Mouse (Mus musculus): ENCODE data around the gene Ctnna3.
A peak's percentile ranks its signal among the peaks of the same experiment; 100 is the strongest.

Ctnna3 gene

DNA sequence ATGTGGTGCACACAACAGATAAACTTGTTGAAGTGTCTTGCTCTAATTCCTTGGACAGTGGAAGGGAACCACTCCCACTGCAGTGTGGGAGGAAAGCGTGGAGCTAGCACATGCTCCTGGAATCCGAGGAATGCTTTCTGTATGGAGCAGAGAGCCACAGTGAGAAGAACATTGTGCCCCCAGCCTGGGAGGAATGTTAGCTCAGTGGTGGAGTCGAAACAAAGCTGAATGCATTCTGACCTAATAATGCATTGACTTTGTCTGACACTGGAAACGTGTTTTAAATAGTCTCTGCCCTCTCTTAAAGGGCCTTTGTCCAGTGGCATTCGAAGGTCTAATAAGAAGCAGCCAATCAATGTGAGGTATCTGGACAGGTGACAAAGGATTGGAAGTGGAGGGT is 111.9 kb downstream of the Ctnna3 start:
- peak; percentile 58 for DNase-seq

DNA sequence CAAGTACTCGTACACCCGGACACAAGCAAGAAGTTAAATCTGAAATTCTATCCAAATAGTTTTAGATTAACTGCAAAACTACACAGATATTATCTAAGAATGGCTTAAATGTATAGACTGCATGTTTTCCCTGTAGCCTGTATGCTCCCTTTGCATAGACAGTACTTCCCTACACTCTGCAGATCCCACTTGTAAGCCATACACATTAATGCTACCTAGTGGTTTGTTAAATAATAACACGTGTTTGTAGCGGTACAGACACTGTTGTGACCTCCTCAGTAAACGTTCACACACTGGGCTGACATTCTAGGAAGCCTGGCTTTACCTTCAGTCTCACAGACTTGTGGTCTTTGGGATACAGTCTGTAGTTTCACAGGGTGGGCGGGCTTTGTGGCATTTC is 112.6 kb downstream of the Ctnna3 start:
- DNase-seq, result no peak

DNA sequence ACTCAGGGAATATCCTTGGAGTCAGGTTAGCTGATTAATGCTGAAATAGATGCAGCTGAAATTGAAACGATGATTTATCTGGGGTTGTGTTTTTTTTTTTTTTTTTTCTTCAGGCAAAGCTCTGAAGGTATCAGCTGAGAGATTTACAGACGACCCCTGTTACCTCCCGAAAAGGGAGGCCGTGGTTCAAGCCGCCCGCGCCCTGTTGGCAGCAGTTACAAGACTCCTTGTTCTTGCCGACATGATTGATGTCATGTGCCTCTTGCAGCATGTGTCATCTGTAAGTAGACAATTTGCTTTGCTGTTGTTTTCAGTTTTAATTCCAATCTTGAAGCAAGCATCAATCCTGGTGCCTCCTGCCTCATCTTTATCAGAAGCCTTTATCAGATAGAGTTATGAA is 136.8 kb downstream of the Ctnna3 start:
- peak; percentile 4 for DNase-seq

DNA sequence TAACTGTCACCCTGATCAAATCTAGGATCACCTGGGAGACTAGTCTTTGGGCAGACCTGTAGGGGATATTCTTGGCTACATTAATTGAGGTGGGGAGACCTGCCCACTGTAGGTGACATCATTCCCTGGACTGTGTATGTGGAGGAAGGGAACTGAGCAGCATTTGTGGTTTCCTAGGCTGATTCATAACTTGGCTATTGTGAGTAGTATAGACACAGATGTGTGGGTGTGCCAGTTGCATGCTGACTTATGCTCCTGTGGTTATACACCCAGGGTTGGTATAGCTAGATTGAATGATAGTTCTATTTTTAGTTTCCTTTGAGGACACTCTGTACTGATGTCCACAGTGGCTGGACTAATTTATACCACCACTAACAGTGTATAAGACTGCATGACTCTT is 141.7 kb downstream of the Ctnna3 start:
- no peak for DNase-seq

DNA sequence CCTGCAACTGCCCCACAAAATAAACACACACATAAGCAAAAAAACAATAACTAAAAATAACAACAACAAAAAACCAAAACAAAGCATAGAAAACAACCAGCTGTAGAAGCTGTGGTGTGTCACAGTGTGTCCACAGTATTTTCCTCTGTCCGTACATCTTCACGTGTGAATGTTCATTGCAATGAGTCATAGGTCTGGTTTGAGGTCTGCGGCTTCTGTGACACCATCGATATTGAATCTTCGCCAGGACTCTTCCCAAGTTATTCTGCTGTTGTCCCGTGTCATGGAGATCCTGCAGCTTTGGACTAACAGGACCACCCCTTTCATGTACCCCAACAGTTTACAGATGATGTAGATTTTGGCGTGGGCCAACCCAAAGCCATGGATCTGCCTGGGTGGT is 143.0 kb downstream of the Ctnna3 start:
- no peak for DNase-seq

DNA sequence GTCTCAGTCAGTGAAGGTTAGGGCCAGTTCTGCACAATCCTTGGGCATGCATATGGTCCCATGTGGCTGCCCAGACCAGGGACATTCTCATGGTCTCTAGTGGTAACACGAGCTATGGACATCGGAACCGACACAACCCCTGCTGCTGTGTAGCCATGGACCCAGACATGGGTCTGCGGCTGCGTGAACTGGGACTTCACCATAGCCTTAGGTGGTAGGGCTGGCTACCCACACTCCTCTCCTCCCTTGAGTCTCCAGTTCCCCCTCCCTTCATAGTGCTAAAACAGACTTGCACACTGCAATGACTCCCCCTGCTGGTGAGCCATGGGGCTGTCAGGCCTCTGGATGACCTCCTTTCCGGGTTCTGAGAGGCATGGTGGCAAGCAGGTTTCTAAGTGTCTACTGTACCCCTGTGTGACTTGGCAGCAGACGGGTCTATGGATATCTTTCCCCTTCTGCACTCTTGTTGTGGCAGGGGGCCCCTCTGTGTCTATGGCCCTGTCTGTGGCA is 144.3 kb downstream of the Ctnna3 start:
- DNase-seq, result peak; percentile 19

DNA sequence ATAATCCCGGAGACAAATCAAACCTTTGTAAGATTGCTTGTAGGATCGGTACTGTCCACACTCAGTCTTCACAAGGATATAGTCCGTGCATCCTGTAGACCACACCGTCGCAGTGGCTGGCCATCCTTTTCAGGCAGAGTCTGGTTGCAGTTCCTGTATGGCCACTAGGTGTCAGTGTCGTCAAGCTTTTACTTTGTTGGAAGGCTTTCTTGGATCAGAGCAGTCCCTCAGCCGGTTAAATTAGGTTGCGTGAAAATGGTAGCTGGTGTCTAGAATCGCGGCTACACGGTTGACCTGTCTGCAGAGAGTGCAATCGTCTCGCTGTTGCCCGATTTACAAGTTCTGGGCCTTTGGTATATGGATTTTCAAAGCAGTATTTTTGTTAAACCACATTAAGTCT is 152.7 kb downstream of the Ctnna3 start:
- peak; percentile 85 for DNase-seq

DNA sequence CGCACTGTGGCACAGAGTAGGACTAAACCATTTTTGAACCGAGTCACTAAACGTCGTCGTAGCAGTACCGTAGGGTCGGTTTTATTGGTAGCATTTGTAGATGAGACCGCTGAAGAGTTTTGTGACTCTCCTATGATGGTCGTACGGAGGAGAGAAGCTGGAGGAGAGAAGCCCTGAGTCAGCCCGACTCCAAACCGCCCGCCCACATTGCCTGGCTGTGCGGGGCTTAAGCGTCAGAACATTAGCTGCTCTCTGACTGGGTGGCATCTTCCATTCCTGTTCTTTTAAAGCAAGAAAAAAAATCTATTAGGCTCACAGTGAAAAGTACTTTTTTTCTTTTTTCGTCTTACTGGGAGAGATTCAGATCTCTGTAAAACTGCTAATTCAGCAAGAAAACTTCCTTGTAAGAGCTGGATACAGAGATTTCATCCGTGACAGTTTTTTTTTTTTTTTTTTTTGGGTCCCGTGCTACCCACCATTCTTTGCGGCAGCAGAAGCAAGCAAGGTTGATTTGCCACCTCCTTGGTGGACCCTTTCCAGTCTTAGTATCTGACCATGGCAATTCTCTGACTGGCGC is 154.0 kb downstream of the Ctnna3 start:
- no peak for DNase-seq

DNA sequence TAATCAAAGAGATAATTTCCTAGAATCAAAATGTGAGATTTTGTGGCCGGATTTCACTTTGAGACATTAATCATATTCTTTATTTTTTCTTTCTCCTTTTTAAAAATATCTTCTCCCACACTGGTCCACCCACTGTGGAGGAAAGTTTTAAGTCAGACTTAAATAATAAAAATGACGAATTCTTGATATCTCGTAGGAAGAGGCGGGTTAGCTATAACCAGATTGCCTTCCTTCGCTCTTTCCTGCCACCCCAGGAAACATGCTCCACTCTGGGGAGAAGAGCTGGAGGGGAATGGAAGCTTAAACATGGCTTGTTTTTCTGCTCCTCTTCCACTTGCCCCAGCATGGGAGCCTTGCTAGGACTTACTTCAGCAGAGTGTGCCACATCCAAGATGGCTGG is 169.5 kb downstream of the Ctnna3 start:
- no peak for DNase-seq

DNA sequence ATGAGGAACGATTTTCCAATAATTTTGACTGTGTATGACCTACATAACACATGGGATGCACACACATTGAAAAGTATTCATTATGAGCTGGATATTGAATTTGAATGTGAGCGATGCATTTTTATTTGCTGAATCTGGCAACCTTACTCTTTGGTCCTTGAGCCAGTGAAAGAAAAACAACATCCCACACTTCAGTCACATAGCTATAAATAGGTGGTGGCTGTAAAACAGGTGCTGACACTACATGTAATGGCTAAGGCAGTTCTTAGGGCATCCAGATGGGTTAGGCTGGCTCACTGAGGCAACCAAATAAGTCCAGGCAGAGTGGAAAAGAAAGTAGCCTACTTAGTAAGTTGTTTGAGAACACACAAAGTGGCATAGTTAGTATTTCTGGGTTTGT is 171.3 kb downstream of the Ctnna3 start:
- no peak for DNase-seq

DNA sequence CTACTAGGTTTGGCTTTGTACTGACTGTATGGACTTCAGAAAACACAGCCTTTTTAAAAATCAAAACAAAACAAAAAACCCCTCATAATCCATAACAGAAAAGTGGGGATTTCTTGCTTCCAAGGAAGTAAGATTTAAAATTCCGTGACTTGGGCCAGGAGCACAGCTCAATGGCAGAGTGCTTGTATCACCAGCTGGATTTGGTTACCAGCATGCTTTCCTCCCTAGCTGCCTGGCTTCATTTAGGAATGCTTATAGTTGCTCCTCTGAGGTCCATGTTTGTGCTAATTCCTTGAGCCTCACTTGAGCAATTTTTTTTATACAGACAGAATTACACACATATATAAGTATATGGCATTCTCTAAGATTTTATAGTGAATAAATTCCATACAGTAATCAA is 198.6 kb downstream of the Ctnna3 start:
- DNase-seq, result peak; percentile 12

DNA sequence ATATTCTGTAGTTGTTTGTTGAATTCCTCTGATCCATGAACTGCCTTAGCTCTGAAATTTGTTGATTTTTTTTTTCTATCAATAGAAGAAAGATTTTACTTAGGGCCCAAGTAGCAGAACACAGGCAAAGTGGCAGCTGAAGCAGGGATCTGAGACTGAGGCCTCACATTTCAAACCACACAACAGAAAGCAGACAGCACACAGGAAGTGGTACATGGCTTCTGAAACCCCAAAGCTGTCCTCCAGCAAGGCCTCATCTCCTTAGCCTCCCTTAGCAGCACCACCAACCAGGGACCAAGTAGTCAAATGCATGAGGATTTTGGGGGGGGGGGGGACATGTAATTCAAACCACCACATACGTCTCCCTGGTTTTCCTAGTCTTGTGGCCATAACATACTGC is 204.0 kb downstream of the Ctnna3 start:
- DNase-seq, result no peak

DNA sequence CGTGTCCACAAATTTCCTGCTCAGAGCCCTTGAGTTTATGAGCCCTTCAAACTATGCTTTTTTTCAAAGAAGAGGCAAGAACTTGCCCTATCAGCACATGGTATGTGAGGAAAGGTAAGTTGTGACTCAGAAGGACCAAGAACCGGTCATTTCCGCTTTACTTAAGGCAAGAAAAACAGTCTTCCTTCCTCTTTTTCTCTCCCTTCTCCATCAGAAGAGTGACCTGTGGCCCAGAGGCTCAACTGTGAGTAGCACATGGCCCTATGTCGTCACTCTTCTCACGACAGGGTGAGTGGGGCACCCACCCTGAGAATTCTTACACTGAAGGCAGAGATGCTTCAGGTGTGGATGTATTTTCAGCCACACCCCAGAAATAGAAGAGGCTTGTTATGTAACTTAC is 208.1 kb downstream of the Ctnna3 start:
- no peak for DNase-seq

DNA sequence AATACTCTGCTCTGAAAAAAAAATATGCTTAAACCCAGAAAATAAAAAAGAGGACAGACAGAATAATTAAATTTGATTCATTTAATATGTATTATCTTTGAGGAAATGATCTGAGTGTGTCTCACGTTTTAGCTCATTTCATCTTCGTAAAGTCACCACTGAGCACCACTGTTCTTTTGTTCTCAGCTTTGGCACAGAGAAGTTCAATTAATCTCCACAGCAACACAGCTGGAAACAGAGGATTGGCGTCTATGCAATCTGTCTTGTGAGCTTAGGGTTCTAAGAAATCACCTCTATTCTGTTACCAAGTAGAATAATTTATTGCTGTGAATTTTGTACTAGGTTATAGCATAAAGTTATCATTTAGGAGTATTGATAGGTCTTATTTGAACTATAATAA is 217.4 kb downstream of the Ctnna3 start:
- no peak for DNase-seq

DNA sequence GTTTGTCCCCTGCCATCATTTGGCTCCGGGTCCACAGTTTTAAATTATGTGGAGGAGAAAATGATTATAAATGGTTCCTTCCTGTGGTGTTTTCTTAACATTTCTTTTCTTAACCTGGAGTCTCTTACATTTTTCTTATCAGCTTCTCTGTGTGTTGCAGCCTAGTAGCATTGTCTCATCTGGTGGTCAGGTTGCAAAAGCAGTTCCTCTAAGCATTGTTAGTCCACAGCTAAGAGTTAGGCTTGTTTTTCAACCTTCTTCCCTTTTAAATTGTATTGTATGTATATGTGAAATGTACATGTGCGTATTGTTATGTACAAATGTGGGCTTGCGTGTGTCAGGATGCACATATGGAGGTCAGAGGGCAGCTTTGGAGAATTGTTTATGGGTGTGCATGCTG is 220.4 kb downstream of the Ctnna3 start:
- DNase-seq, result no peak

DNA sequence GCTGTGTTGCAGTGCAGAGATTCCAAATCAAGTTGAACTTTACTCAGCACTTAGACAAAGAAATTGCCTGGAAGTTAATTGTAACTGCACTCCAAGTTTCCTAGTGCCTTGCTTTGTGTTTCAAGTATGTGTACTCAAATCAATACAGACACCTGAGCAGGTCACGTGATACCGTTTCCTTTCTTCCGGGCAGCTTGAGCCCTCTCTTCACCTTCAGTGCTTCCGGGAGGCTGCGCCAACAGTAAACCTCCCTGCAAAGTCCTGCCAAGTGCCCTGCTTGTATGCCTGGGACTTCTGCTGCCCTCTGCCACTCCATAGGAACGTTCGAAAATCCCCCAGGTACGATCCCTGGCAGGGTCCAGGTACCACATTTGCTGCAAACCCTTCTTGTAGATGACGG is 223.0 kb downstream of the Ctnna3 start:
- DNase-seq, result no peak

DNA sequence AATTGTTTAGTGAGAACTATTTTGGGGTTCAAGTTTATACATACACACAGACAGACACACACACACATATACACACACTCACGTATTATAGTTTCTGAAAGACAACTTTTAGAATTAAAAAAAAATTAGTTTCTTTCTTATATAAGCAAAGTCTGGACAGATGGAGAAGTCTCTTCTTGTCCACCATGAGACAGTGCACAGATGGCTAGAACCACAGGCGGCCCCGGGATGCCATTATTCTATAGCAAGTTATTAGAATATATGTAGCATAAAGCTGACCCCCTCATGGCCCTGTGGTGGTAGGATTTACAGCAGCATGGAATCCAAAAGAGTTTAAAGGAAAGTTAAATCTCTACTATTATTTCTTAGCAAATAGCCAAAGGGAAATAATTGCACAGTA is 223.7 kb downstream of the Ctnna3 start:
- DNase-seq, result no peak

DNA sequence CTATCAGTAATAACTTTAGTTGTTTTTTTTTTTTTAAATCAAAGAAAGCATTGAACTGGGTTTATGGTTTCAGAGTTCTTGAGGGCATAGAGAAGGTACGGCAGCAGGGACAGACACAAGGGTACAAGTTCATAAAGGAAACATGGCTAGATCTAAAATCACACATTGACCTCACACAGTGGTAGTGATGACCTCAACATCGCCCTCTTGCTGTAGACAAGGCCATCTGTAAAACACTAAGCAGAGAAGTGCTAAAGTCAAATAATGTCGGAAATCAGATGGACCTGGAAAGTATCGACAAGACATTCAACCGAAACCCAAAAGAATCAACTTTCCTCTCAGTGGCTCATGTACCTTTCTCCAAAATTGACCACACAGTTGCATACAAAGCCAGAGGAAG is 224.7 kb downstream of the Ctnna3 start:
- no peak for DNase-seq

DNA sequence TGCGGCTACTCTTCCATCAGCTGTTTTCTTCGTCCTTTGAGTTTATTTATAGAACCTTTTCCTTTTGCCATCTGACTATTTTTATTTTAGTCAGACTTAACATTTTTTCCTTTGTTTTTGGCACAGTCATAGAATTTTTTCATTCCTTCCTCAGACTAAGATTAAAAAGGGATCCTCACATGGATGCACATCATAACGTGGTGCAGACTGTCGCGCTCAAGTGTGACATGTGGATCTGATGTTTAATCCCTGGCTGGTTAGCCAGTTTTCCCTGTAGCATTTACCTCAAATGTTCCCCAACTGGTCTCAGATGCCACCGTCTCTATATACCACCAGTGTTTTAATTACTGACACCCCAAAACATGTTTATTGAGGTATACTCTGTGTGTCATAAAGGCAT is 246.4 kb downstream of the Ctnna3 start:
- DNase-seq, result no peak

DNA sequence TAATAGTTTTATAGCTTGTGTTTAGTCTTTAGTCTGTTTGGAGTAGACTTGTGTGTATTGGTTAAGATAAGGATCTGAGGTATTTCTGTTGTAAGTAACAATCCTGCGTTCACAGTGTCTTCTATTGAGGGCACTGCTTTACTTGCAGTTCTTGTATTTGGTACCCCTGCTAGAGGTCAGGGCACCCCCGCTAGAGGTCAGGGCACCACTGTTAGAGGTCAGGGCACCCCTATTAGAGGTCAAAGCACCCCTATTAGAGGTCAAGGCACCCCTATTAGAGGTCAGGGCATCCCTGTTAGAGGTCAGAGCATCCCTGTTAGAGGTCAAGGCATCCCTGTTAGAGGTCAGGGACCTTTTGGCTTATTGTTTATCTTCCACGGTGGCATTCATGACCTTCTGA is 259.3 kb downstream of the Ctnna3 start:
- no peak for DNase-seq

DNA sequence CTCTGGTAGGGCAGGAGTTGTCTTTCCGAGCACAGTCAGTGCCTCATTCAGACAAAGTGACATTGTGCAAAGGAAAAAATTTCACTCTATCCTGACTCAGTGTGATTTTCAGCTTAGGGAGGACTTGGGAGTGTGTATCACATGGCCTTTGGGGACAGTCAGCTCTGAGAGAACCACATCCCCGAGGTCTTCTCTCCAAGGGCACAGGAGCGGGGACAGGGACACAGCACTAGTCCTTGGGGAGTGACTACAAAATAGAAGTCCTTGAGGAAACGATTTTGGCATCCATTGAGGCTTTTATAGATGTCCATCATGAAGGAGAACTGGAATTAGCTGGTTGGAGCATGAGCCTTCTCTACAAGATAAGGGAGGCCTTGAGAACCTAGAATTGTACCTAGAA is 259.8 kb downstream of the Ctnna3 start:
- DNase-seq, result no peak

DNA sequence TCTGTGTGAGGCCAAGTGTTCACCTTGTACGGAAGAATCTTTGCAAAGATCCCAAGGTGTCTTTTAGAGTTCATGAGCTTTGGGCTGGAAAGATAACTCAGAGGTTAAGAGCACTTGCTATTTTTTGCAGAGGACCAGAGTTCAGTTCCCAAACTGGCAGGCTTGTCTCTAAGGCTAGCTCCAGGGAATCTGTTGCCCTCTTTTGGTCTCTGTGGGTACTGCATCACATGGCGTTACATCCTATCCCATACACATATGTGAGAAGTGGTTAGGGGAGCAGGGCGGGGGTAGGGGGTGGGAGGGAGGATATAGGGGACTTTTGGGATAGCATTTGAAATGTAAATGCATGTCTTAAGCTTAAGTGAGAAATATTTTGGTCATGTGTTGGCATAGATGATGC is 262.1 kb downstream of the Ctnna3 start:
- DNase-seq, result peak; percentile 57

DNA sequence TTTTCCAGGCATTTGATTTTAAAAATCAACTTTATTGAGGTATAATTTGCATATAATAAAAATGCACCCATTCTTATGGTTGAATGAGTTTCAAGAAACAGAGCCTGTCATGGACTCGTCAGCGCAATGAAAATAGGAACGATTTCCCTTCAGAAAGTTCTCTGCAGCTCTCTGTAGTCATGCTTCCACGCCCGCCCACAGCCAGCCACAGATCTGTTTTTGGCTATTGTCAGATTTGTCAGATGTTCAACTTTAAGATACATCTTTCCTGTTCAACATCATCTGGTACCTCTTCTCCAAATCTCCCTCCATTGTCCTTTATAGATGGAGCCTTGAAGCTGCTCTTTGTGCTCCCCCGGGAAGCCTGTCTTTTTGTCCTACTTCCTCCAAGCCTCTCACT is 280.3 kb downstream of the Ctnna3 start:
- DNase-seq, result no peak

DNA sequence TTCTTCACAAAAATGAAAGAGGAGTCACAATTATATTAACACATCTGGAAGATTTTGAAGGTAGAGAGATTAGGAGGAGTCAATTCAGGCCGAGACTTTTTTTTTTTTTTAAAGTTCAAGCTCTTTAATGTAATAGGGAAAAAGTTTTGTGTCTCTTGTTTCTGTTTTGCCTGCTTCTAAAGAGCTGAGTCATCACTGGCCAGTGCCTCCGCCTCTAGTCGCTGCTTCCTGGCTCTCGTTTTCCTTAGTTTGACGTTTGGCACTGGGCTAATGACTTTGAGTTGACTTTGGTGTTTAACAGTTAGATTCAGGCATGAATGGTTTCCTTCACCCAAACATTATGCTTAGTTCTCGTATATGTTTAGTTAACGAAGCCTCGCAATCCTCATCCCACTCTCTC is 282.6 kb downstream of the Ctnna3 start:
- DNase-seq, result no peak

DNA sequence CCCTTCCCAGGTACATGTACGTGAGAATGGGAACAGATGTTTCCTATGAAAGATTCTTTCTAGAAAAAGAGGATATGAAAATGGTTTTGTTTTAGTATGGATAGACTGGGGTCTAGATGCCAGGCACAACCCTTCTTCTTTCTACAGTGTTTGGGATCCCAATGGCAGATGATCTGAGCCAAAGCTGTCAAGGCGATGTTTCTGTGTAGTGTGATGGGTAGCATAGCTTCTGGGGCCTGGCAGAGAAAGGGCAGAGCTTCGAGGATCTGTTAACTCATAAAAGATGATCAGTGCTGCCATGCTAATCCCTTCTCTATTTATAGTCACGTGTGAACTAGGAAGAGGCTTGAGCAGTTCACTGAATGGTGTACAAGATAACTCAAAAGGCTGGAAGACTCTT is 284.3 kb downstream of the Ctnna3 start:
- DNase-seq, result no peak

DNA sequence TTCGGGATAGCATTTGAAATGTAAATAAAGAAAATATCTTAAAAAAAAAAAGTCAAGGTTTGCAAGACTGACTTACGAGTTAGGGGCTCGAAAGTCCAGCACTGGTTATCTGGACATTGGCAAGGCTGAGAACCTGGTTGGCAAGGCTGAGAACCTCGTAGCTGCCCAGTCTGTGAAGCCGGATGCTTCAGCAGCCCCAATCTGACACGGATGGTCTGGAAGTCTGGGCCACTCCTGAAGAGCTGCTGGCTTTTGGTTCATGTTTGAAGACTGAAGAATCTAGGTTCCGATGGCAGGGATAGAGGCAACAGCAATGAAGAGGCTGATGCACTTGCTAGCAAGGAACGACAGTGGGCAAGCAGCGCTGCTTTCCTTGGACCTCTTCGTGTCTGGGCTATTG is 339.0 kb downstream of the Ctnna3 start:
- DNase-seq, result no peak
